Mouse (Mus musculus) ES-E14 (cell line): ENCODE measurements around the gene Myo1b.

Source experiments
- CHD2 ChIP-seq: IDR thresholded peaks from 2 replicates; pipeline ENCODE4 v1.6.1; 2014; ENCODE audit warnings: mild to moderate bottlenecking, low read depth, low read length, inconsistent platforms
- HCFC1 ChIP-seq: IDR thresholded peaks from 2 replicates; pipeline ENCODE4 v1.6.1; 2012; ENCODE audit warnings: low read length, inconsistent platforms, borderline replicate concordance; ENCODE audit not compliant: insufficient read depth
- MAFK ChIP-seq: IDR thresholded peaks from 2 replicates; pipeline ENCODE4 v1.6.1; 2014; ENCODE audit warnings: mild to moderate bottlenecking, low read depth, low read length, inconsistent platforms; ENCODE audit not compliant: insufficient read depth
- ZC3H11A ChIP-seq: IDR thresholded peaks from 2 replicates; pipeline ENCODE4 v1.6.1; 2012; ENCODE audit warnings: low read depth, mild to moderate bottlenecking, inconsistent platforms, low read length, borderline replicate concordance
- ZNF384 ChIP-seq: IDR thresholded peaks from 2 replicates; pipeline ENCODE4 v1.6.1; 2012; ENCODE audit warnings: low read depth, low read length, inconsistent platforms

- TF ChIP-seq ZNF384 (no peak), HCFC1 (no peak), MAFK (no peak), ZC3H11A (no peak), CHD2 (no peak)
These were observed 59.5 kb downstream of the Myo1b start for GRCm38 (mm10) chr1:51856245-51856915.
